Mouse (Mus musculus) layer of hippocampus, postnatal 36 days (tissue): ENCODE measurements around the gene Nefh. TPM values are rescaled to one million over a fixed set of nuclear protein-coding genes. Genes with fewer than 3 reads are reported as not detected.

Experiments
- DNase-seq, 2 experiments: peaks; one replicate each; pipeline ENCODE4 v3.0.0; 2022
- microRNA-seq, 2 experiments: library from miRNA; unstranded; fragments of <30 nt; microRNA quantifications; one replicate each; pipeline ENCODE4 v1.2.0; 2021
- total RNA-seq, 2 experiments: library from RNA; stranded (reverse); gene quantifications; 2 replicates each; pipeline ENCODE4 v1.2.3; 2021

The Nefh gene
- total RNA-seq, 2 experiments from 2014 or later = 38.5 to 44.9 TPM

DNA sequence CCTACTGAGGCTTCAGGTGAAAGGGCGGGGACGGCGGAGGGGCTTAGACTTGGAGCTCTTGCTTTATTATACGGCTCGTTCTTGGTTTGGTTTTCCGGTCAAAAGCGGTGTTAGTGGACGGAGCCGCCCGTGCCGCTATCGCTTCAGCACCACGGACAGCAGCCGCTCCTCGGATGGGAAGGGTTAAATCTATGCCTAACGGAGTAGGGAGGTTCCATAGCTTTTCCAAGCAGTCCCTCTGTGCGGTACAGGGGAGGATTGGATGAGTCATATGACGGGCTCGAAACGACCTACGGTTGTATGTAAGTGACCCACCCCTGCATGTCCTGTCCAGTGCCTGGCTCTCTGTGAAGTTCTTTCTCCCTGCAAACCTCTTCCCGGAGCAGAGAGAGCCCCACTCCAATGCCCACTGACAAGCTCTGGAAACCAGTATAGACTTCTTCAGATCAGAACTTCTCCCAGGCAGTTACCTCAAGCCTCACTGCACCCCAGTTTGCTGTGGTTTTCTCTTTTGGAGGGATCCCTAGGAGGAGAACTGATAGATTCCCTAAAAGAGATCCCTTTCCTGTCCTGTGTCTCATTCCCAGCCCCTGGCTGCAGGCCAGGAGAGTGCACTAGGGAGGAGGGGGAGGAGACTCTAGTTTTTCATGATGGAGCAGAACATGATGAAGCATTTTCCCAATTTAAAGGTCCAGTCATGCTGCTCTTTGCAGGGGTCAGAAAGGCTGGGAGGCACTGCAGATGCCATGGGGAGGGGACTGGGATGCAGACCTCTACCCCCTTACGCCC is 1.6 kb upstream of the Nefh start:
- DNase-seq = no peak

DNA sequence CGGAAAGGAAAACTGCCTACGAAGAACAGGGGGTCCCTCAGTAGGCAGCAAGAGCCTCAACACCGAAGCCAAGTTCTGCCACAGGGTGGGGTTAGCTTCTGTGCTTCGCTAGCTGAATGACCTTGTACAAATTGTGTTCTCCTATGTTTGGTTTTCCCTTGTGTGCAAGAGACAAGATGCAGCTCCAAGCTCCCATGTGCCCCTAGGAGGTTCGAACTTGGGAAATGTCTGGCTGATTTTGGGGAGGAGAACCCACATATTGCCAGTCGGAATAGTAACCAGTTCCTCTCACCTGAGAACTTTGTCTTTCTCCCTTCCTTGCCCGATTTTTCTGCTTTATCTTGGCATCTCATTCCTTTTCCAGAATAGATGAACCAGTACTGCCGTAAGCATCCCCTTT is 928 bp upstream of the Nefh start:
- DNase-seq = no peak

DNA sequence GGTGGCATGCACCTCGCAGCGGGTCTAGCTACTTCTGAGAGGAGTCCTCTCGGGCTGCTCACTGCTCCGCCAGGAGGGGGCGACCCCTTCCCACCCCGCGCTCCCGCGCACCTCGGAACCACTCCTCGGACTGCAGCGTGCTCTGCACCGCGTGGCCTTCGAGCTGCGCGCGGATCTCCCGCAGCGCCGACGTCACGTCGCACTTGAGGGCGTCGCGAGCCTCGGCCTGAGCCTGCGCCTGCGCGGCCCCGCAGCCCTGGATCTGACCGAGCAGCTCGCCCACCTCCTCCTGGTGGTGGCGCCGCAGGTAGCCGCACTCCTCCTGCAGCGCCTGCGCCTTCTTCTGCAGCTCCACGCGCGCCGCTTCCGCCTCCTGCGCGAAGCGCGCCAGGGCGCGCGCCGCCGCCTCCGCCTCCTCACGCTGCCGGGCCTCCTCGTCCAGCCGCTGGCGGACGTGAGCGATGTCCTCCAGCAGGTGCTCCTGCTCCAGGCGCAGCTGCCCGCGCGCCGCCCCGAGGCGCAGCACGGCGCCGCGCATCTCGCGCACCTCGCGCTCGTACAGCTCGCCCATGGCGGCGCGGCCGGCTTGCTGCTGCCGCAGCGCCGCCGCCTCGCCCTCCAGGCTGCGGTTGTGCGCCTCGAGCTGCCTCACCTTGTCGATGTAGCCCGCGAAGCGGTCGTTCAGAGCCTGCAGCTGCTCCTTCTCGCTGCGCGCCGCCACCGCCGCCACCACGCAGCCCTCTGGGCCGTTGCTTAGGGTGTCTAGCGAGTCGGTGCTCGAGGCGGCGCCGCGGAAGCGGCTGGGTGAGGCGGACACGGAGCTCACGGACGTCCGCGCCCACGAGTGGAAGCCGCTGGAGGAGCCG is 684 bp downstream of the Nefh start:
- peak; percentile 82 to 84 for DNase-seq

- no peak for DNase-seq
These were observed 1.3 kb downstream of the Nefh start for GRCm38 (mm10) chr11:4946530-4946929.

- no peak for DNase-seq
These were observed 11.6 kb downstream of the Nefh start for GRCm38 (mm10) chr11:4936243-4936642.

- no peak for DNase-seq
These were observed 16.8 kb downstream of the Nefh start for GRCm38 (mm10) chr11:4931009-4931601.

DNA sequence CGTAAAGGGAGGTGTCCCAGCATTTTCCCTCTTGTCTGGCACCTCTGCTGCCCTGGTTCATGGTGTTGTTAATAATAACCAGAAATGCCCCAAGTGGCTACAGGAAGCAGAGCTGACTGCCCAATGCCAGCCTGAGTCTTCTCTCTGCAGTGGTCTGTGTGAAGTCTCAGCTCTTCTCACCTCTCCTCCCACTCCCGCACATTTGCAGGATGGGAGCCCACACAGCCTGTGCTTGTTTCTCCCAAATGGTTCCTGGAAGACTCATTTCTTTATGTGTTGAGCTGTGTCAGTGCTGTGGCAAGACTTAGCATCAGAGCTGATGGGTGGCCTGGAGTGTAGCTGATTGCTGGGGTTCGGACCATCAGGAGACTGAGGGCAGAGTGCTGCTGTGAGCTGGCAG is 20.6 kb downstream of the Nefh start:
- DNase-seq = no peak

- no peak for DNase-seq
These were observed 26.1 kb downstream of the Nefh start for GRCm38 (mm10) chr11:4921751-4922150.

- no peak for DNase-seq
These were observed 26.6 kb downstream of the Nefh start for GRCm38 (mm10) chr11:4921281-4921680.

DNA sequence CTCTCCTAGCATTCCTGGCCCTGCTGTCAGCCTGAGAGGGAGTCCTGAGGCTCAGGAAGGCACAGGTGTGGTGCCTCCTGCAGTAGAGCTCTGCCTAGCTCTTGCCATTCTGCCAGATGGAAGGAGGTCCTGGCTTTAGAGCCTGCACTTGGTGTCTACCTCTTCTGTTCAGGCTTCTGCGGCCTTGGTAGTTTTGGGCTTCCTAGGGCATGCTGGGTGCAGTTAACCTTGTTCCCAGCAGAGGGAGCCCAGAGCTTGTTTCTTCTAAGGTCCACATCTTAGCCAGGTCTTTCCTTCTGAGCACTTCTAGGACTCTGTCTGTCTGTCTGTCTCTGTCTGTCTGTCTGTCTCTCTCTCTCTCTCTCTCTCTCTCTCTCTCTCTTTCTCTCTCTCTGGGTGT is 31.8 kb downstream of the Nefh start:
- DNase-seq = peak; percentile 31 to 35

DNA sequence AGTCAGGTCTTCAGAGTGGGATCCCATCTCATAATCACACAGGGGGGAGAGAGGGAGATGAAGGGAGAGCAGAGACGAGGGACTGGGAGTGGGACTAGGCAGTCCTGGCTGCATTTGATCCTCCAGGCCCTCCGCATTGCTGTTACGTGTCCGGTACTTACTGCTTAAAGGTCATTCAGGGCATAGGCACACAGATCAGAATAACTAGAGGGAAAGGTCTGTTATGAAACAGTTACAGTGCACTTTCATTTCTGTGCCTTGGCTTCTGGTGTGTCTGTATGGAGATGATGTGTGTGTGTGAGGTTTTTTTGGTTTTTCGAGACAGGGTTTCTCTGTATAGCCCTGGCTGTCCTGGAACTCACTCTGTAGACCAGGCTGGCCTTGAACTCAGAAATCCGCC is 41.6 kb downstream of the Nefh start:
- DNase-seq = no peak

GRCm38 (mm10) chr11:4901956-4902355 is 45.9 kb downstream of the Nefh start:
- no peak for DNase-seq

DNA sequence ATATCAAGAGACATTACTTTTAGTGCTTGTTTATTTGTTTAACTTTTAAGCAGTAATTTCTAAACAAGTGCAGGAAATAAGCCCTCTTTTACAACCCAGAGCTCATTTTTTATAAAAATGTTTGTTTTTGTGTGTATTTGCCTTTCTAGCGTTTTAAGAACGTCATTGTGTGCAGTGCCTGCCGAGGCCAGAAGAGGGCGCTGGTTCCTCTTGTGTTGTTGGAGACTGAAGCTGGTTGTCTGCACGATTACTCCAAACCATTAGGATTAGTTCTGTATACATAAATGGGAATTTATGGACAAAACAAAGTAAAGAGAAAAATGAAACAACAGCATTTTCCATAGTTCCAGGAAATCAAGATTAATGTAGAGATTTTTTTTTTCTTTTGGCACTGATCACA is 47.4 kb downstream of the Nefh start:
- DNase-seq = no peak

- DNase-seq = peak; percentile 84 to 85
These were observed 52.7 kb downstream of the Nefh start, which contains the start of gene Thoc5 for GRCm38 (mm10) chr11:4894848-4895816. Thoc5 (plus strand) TSS chr11:4895320.

Small RNAs within 50 kb of the gene (microRNA-seq; reads per million reads assigned to microRNA genes)
- gene Mir6918 = 0.90 to 1.9 reads per million in 2 experiments

Other genes with a start within 250 kb of the Nefh start
- gene Uqcr10, start 243.7 kb downstream of the Nefh start, total RNA-seq = 100 to 1,000 TPM; 370 to 401 TPM
- 10 to 100 TPM; 33.0 to 38.2 TPM for gene Zmat5, start 243.4 kb downstream of the Nefh start, total RNA-seq
- 100 to 1,000 TPM; 287 to 306 TPM for gene Cabp7, start 201.3 kb downstream of the Nefh start, total RNA-seq
- 100 to 1,000 TPM in 1 of 2 experiments, 10 to 100 TPM in 1; 92.9 to 101 TPM for gene Nf2, start 98.5 kb downstream of the Nefh start, total RNA-seq
- 10 to 100 TPM; 81.2 to 86.8 TPM for gene Nipsnap1, start 74.1 kb downstream of the Nefh start, total RNA-seq
- 10 to 100 TPM; 40.4 to 41.2 TPM for gene Thoc5, start 52.7 kb downstream of the Nefh start, total RNA-seq
- gene Ap1b1, start 38.8 kb upstream of the Nefh start, total RNA-seq = 100 to 1,000 TPM; 142 to 146 TPM
- gene Rasl10a, start 110.1 kb upstream of the Nefh start, total RNA-seq = 100 to 1,000 TPM in 1 of 2 experiments, 10 to 100 TPM in 1; 88.6 to 112 TPM
- gene Gas2l1, start 117.3 kb upstream of the Nefh start, total RNA-seq = 100 to 1,000 TPM in 1 of 2 experiments, 10 to 100 TPM in 1; 95.7 to 104 TPM
- 10 to 100 TPM; 20.2 to 22.2 TPM for gene Rhbdd3, start 150.9 kb upstream of the Nefh start, total RNA-seq
- gene Ewsr1, start 151.2 kb upstream of the Nefh start, total RNA-seq = 100 to 1,000 TPM; 319 to 373 TPM
- 1 to 10 TPM; 7.3 to 9.3 TPM for gene Emid1, start 204.2 kb upstream of the Nefh start, total RNA-seq